Mouse (Mus musculus): Measurements from ENCODE around the gene Trp53i11.

GRCm38 (mm10) chr2:93170845-93171200 is 16.5 kb upstream of the Trp53i11 start:
- no peak for TF ChIP-seq POLR2A (IDR thresholded peaks at IDR 0.05; ENCODE audit: insufficient read depth, low read length)
- TF ChIP-seq CTCF (IDR thresholded peaks at IDR 0.05; ENCODE audit: low read depth, low read length): no peak
- TF ChIP-seq EP300 (IDR thresholded peaks at IDR 0.05; ENCODE audit: insufficient read depth, low read depth, low read length): no peak
